Mouse (Mus musculus): ENCODE measurements around the gene Gm3099.
"Not testable (repeated sequence)": the region's sequence is repeated elsewhere in the genome, so short reads cannot be mapped to it uniquely, and the experiment has no call there.

The Gm3099 gene

DNA sequence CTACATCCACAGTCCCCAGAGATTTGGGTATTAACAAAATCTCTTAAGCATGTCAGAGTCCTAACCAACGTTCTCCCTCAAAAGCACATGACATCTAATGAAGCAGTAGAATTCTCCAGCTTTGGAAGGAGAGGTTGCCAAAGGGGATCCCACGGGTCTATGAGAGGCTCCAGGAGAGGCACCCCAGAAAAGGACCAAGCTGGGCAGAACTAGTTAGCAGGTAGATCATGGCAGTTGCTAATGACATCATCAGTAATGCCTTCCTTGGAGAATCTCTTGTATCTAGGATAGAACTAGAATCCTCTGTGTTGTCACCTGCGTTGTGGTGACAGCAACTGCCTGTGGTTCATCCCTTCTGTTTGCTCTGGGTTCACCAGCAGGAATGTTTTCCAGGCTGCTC lies at the start of gene Gm3099:
Gm3099 (plus strand) TSS at position 301 of the 400 bp plus-strand sequence.
- DNase-seq (ENCODE audit: low read depth in 1 of 2, low spot score in 2 of 2): not testable (repeated sequence)

DNA sequence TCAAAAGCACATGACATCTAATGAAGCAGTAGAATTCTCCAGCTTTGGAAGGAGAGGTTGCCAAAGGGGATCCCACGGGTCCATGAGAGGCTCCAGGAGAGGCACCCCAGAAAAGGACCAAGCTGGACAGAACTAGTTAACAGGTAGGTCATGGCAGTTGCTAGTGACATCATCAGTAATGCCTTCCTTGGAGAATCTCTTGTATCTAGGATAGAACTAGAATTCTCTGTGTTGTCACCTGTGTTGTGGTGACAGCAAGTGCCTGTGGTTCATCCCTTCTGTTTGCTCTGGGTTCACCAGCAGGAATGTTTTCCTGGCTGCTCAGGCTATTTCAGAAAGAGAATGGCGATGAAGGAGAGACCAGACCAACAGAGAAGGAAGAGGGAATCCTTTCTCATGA lies 34.9 kb upstream of the Gm3099 start, which contains the start of gene Gm3095:
Gm3095 (plus strand) TSS at position 301 of the 400 bp plus-strand sequence.
- DNase-seq (ENCODE audit: low read depth in 1 of 2, low spot score in 2 of 2): not testable (repeated sequence)

DNA sequence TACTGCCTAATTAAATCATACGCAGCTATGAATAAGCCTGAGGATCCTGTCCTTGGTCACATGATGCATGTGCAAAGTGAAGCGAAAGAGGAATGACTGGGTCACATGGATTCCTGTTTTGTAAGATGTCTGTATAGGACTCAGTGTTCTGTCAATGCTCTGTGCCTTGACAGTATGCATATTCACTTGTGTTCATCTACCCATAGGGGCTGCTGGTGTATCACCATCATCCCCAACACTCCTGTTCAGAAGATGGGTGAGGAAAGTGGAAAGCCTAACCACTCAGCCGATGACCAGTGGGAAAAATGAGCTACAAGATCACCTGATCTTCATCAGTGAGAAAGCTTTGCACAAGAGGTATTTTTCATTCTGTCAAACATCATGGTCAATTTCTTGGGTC lies 25.4 kb downstream of the Gm3099 start, which contains the start of gene Gm5796:
Gm5796 (plus strand) TSS at position 301 of the 400 bp plus-strand sequence.
- DNase-seq (ENCODE audit: low read depth in 1 of 2, low spot score in 2 of 2): not testable (repeated sequence)

Measured in monocyte, adult 2 months (primary cell).